Mouse (Mus musculus) lung, embryonic 15.5 days (tissue): ENCODE data around the gene Rnf212b. TPM values are rescaled to one million over a fixed set of nuclear protein-coding genes. Genes with fewer than 3 reads are reported as not detected.

Experiments
- ATAC-seq: fragments of 200-750 bp; cut with Nextera tagmentation; 2 replicates; pipeline ENCODE4 v1.8.0; 2017; ENCODE audit warnings: moderate number of reproducible peaks, borderline replicate concordance; ENCODE audit not compliant: low FRiP score, low TSS enrichment; ENCODE audit errors: extremely low read depth
- H3K27ac ChIP-seq: fragments of 300-500 bp; sonication (generic); 2 replicates; pipeline ENCODE4 v1.5.1; 2015; ENCODE audit warnings: moderate library complexity, mild to moderate bottlenecking, inconsistent platforms
- H3K27me3 ChIP-seq: fragments of 300-500 bp; sonication (generic); 2 replicates; pipeline ENCODE4 v1.6.1; 2015; ENCODE audit warnings: inconsistent platforms
- H3K36me3 ChIP-seq: fragments of 300-500 bp; sonication (generic); 2 replicates; pipeline ENCODE4 v1.6.1; 2015; ENCODE audit warnings: inconsistent platforms
- H3K4me1 ChIP-seq: fragments of 300-500 bp; sonication (generic); 2 replicates; pipeline ENCODE4 v1.6.1; 2015; ENCODE audit warnings: inconsistent platforms
- H3K4me2 ChIP-seq: fragments of 300-500 bp; sonication (generic); 2 replicates; pipeline ENCODE4 v1.6.1; 2015; ENCODE audit warnings: inconsistent platforms, mild to moderate bottlenecking, moderate library complexity
- H3K4me3 ChIP-seq: fragments of 300-500 bp; sonication (generic); 2 replicates; pipeline ENCODE4 v1.5.1; 2015; ENCODE audit warnings: mild to moderate bottlenecking, inconsistent platforms
- H3K9ac ChIP-seq: fragments of 300-500 bp; sonication (generic); 2 replicates; pipeline ENCODE4 v1.6.1; 2015; ENCODE audit warnings: inconsistent platforms
- H3K9me3 ChIP-seq: fragments of 300-500 bp; sonication (generic); 2 replicates; pipeline ENCODE4 v1.6.1; 2016; ENCODE audit warnings: inconsistent platforms
- WGBS: fragments of 180-500 bp; shearing (Covaris S2); methylation state at CpG from one replicate; pipeline ENCODE4 v1.1.7; 2015; 5-methylcytosine and 5-hydroxymethylcytosine counted together
- polyA plus RNA-seq: library from polyadenylated mRNA; unstranded; fragments of >200 nt; fragmentation: Nextera tagmentation; extraction: Ambion mirVana; gene quantifications from 2 replicates; pipeline ENCODE4 v1.2.1, GENCODE M21; 2015

Gene Rnf212b
- polyA plus RNA-seq, 1 experiment from 2014 or later, result not detected

GRCm38 (mm10) chr14:54802428-54802827 is 11.5 kb upstream of the Rnf212b start:
- H3K27ac ChIP-seq, result no peak overlapping the region
- WGBS, result 68% methylated on average over 4 of the region's 4 CpGs
- no peak overlapping the region for H3K4me3 ChIP-seq
- H3K4me2 ChIP-seq, result no peak overlapping the region
- H3K4me1 ChIP-seq, result no peaks in the 10 kb centered on the region
- H3K27me3 ChIP-seq, result peaks cover 10% of the 10 kb centered on the region
- H3K9ac ChIP-seq, result no peak overlapping the region
- H3K36me3 ChIP-seq, result no peaks in the 10 kb centered on the region
- no peak for ATAC-seq
- H3K9me3 ChIP-seq, result no peaks in the 10 kb centered on the region

- 70% methylated on average over 4 of the region's 4 CpGs for WGBS
- Histone ChIP-seq H3K4me3 (no peak overlapping the region), H3K4me1 (no peaks in the 10 kb centered on the region), H3K9me3 (no peaks in the 10 kb centered on the region), H3K9ac (no peak overlapping the region), H3K4me2 (no peak overlapping the region), H3K36me3 (no peaks in the 10 kb centered on the region), H3K27ac (no peak overlapping the region), H3K27me3 (no peaks in the 10 kb centered on the region)
- ATAC-seq, result no peak
Observed at GRCm38 (mm10) chr14:54806124-54806523, 7.8 kb upstream of the Rnf212b start.

DNA sequence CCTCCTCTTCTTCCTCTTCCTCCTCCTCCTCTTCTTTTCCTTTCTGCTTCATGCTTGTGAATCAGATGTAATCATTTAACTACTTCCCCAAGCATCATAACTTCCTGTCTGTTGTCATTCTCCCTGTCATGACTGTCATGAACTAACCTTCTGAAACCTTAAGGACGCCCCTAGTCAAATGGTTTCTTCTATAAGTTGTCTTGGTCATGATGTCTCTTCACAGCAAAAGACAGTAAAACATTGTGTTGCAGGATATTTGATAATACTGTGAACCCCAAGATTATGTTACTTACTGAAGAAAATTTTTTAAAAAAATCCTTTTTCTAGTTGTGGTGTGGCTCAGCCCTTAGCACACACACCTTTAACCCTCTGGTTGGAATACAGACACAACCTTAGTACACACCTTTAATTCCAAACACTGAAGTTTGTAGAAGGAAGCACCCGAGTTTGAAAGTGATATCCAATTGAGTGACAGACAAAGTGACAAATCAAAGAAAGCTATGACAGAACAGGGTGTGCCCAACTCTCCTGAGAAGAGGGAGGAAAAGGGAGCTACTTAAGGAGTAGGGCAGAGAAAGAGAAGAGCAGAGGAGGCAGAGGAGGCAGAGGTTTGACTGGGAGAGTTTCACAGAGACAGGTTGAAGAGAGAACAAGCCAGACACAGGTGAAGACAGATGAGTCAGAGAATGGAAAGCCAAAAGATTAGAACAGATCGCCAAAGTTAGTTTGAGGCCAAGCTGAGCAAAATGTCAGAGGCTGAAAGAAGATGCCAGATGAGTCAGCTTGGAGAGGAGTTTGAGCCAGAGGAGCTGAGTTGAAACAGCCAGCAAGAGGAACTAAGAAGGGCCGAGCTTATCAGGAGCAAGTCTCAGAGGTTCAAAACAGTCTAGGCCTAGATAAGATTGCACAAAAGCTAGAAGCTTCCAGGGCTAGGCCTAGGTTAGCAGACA is 4.9 kb upstream of the Rnf212b start:
- Histone ChIP-seq H3K4me1 (no peaks in the 10 kb centered on the region), H3K9me3 (no peaks in the 10 kb centered on the region), H3K9ac (no peak overlapping the region), H3K27me3 (no peaks in the 10 kb centered on the region), H3K4me2 (no peak overlapping the region), H3K4me3 (no peak overlapping the region), H3K27ac (no peak overlapping the region), H3K36me3 (no peaks in the 10 kb centered on the region)
- WGBS, result 51% methylated on average over 4 of the region's 4 CpGs
- ATAC-seq, result no peak

DNA sequence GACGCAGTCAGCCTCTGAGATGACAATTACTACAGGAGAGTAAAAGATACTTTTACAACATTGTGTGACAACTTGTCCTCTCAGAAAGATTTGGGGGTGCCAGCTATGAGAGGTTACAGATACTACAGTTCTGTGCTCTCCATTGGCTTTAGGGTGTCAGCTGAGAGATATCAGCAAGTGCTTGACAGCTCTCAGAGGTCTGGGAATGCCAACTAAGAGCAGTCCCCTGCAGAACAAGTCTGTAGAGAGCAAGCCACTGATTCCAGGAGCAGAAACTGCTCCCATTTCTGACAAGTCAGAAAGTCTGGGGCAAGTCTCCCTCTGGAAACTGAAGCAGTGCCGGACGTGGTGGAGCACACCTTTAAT is 4.3 kb upstream of the Rnf212b start:
- Histone ChIP-seq H3K4me2 (no peak overlapping the region), H3K27ac (no peak overlapping the region), H3K9ac (no peak overlapping the region), H3K36me3 (no peaks in the 10 kb centered on the region), H3K4me3 (no peak overlapping the region), H3K9me3 (no peaks in the 10 kb centered on the region), H3K27me3 (no peaks in the 10 kb centered on the region), H3K4me1 (no peaks in the 10 kb centered on the region)
- 73% methylated on average over 3 of the region's 3 CpGs for WGBS
- ATAC-seq, result no peak

DNA sequence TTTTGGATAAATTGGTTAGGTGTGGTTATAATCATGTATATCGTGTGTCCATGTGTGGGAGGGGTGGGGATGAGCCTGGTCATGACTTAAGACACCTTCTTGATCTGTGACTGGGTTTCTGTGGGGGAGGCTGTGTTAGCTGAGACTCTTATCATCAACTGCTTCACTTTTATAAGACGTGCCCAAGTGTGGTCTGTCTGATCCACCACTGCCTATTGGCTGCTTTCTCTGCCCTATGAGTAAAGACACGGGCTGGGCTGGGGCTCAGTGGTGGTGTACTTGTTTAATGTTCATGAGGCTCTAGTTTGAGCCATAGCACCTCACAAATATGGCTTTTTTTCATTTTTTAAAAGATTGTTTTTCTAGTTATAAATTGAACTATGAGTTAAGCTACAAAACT is 1.8 kb downstream of the Rnf212b start:
- no peaks in the 10 kb centered on the region for H3K9me3 ChIP-seq
- H3K4me2 ChIP-seq, result no peak overlapping the region
- H3K27ac ChIP-seq, result no peak overlapping the region
- H3K9ac ChIP-seq, result no peak overlapping the region
- H3K27me3 ChIP-seq, result no peaks in the 10 kb centered on the region
- 44% methylated on average over 3 of the region's 3 CpGs for WGBS
- no peak overlapping the region for H3K4me3 ChIP-seq
- ATAC-seq, result no peak
- no peaks in the 10 kb centered on the region for H3K4me1 ChIP-seq
- H3K36me3 ChIP-seq, result no peaks in the 10 kb centered on the region

DNA sequence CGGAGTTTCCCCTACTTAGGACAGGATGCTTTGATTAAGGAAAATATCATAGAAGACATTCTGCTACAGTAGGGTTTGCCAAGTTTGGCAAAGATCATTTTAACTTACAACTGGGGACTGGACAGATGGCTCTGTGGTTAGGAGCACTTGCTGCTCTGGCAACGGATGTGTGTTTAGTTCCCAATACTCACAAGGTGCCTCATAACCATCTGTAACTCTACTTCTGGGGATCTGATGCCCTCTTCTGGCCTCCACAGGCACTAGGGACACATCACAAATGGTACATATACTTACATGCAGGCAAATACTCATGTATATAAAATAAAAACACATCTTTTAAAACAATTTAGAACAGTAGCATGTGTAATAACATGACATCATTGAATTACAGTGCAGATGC is 3.9 kb downstream of the Rnf212b start:
- H3K27ac ChIP-seq, result no peak overlapping the region
- no peaks in the 10 kb centered on the region for H3K27me3 ChIP-seq
- no peak overlapping the region for H3K4me3 ChIP-seq
- no peak overlapping the region for H3K9ac ChIP-seq
- no peaks in the 10 kb centered on the region for H3K9me3 ChIP-seq
- WGBS, result 47% methylated on average over 2 of the region's 2 CpGs
- no peak for ATAC-seq
- H3K36me3 ChIP-seq, result no peaks in the 10 kb centered on the region
- H3K4me2 ChIP-seq, result no peak overlapping the region
- no peaks in the 10 kb centered on the region for H3K4me1 ChIP-seq

- no peak overlapping the region for H3K4me2 ChIP-seq
- H3K27me3 ChIP-seq, result no peaks in the 10 kb centered on the region
- no peak overlapping the region for H3K27ac ChIP-seq
- WGBS, result 73% methylated on average over 2 of the region's 2 CpGs
- ATAC-seq, result no peak
- no peak overlapping the region for H3K9ac ChIP-seq
- H3K4me1 ChIP-seq, result no peaks in the 10 kb centered on the region
- no peaks in the 10 kb centered on the region for H3K9me3 ChIP-seq
- no peak overlapping the region for H3K4me3 ChIP-seq
- H3K36me3 ChIP-seq, result no peaks in the 10 kb centered on the region
Observed at GRCm38 (mm10) chr14:54822301-54822700, 8.4 kb downstream of the Rnf212b start.

GRCm38 (mm10) chr14:54823716-54824115 is 9.8 kb downstream of the Rnf212b start:
- no peak for ATAC-seq
- Histone ChIP-seq H3K9ac (no peak overlapping the region), H3K27ac (no peak overlapping the region), H3K27me3 (no peaks in the 10 kb centered on the region), H3K36me3 (no peaks in the 10 kb centered on the region), H3K4me3 (no peak overlapping the region), H3K9me3 (no peaks in the 10 kb centered on the region), H3K4me1 (no peaks in the 10 kb centered on the region), H3K4me2 (no peak overlapping the region)
- WGBS, result 59% methylated on average over 1 of the region's 1 CpGs

GRCm38 (mm10) chr14:54843461-54843860 is 29.5 kb downstream of the Rnf212b start:
- no peaks in the 10 kb centered on the region for H3K9me3 ChIP-seq
- no peak overlapping the region for H3K4me3 ChIP-seq
- no peak overlapping the region for H3K27ac ChIP-seq
- H3K9ac ChIP-seq, result no peak overlapping the region
- ATAC-seq, result no peak
- H3K27me3 ChIP-seq, result 0 out of 2 replicates have a peak, but pooled peaks cover 4% of the 10 kb centered on the region
- H3K4me2 ChIP-seq, result no peak overlapping the region
- no peaks in the 10 kb centered on the region for H3K4me1 ChIP-seq
- no peaks in the 10 kb centered on the region for H3K36me3 ChIP-seq
- 1% methylated on average over 4 of the region's 4 CpGs for WGBS

GRCm38 (mm10) chr14:54855726-54856125 is 41.8 kb downstream of the Rnf212b start:
- H3K36me3 ChIP-seq, result peaks cover 25% of the 10 kb centered on the region
- H3K9me3 ChIP-seq, result no peaks in the 10 kb centered on the region
- H3K27me3 ChIP-seq, result no peaks in the 10 kb centered on the region
- H3K4me1 ChIP-seq, result no peaks in the 10 kb centered on the region
- H3K4me3 ChIP-seq, result no peak overlapping the region
- H3K4me2 ChIP-seq, result no peak overlapping the region
- H3K9ac ChIP-seq, result no peak overlapping the region
- WGBS, result 87% methylated on average over 3 of the region's 3 CpGs
- ATAC-seq, result no peak
- no peak overlapping the region for H3K27ac ChIP-seq

DNA sequence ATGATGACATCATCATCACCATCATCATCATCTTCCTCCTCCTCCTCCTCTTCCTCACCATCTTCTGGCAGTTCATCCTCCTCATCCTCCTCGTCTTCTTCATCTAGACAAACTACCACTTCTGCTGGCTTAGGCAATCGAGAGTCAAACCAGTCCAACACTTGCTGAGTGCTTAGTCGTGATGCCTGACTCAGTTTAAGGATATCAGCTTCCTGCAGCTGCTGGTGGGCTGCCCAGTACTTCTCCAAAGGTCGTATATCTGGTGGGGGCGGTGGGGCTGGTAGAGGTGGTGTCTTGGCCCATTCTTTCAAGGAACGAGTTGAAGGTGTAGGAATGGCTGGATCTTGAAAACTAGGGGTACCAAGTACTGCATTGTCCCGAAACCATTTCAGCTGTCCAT is 42.8 kb downstream of the Rnf212b start:
- Histone ChIP-seq H3K27ac (no peak overlapping the region), H3K4me1 (no peaks in the 10 kb centered on the region), H3K9me3 (no peaks in the 10 kb centered on the region), H3K4me3 (no peak overlapping the region), H3K27me3 (no peaks in the 10 kb centered on the region), H3K9ac (no peak overlapping the region), H3K4me2 (no peak overlapping the region), H3K36me3 (peaks cover 25% of the 10 kb centered on the region)
- no peak for ATAC-seq
- WGBS, result 84% methylated on average over 7 of the region's 7 CpGs

GRCm38 (mm10) chr14:54857891-54858290 is 44.0 kb downstream of the Rnf212b start:
- H3K4me1 ChIP-seq, result no peaks in the 10 kb centered on the region
- no peak overlapping the region for H3K27ac ChIP-seq
- H3K9me3 ChIP-seq, result no peaks in the 10 kb centered on the region
- no peak overlapping the region for H3K9ac ChIP-seq
- no peak overlapping the region for H3K4me3 ChIP-seq
- WGBS, result 92% methylated on average over 9 of the region's 9 CpGs
- no peak overlapping the region for H3K4me2 ChIP-seq
- H3K27me3 ChIP-seq, result no peaks in the 10 kb centered on the region
- peaks cover 25% of the 10 kb centered on the region for H3K36me3 ChIP-seq
- ATAC-seq, result no peak
